Mouse (Mus musculus) Patski (cell line): ENCODE measurements around the gene Dab2. TPM values are rescaled to one million over a fixed set of nuclear protein-coding genes. Genes with fewer than 3 reads are reported as not detected.

Source experiments
- ATAC-seq: fragments of 100-300 bp; one replicate; pipeline ENCODE4 v1.8.0; 2021
- CTCF ChIA-PET: fragments of 350-600 bp; sonication (Branson Sonifier 250); formaldehyde crosslinking; loops from one replicate; lab custom pipeline; 2022; ENCODE audit warnings: inconsistent platforms; lab: Charles Lee
- POLR2A ChIA-PET: fragments of 350-600 bp; sonication (Branson Sonifier 250); formaldehyde crosslinking; loops from one replicate; lab custom pipeline; 2022; ENCODE audit warnings: antibody characterized with exemption, inconsistent platforms; lab: Charles Lee
- DNase-seq: peaks from one replicate; pipeline ENCODE4 v3.0.0-alpha.2; 2011; ENCODE audit warnings: low read depth, low spot score
- H3K27me3 ChIP-seq: fragments of 371-371 bp; one replicate; pipeline ENCODE4 v1.5.1; 2021
- CTCF ChIP-seq: fragments of 100-300 bp; IDR thresholded peaks from one replicate; pipeline ENCODE4 v1.5.1; 2021
- in situ Hi-C: fragments of 300-500 bp; cut with MboI; formaldehyde crosslinking; loops from 3 replicates; pipeline ENCODE4 v1.11.1; 2018; ENCODE audit warnings: low pct_unique_long_range_greater_than_20kb, mixed read lengths
- polyA plus RNA-seq: library from polyadenylated mRNA; unstranded; gene quantifications from one replicate; pipeline ENCODE4 v1.2.3, GENCODE M21; 2021

Dab2 gene
- polyA plus RNA-seq, 1 experiment from 2014 or later: 87.5 TPM

GRCm38 (mm10) chr15:6283249-6283648, 16.3 kb upstream of the Dab2 start:
- ATAC-seq (no peak), DNase-seq (no peak)
- ChIA-PET POLR2A (interaction anchor here (0.8 to 1.0 kb wide), 2 partner anchors 23 to 51 kb away, joined by 3 to 5 read pairs; no protein-coding TSS in a partner anchor), CTCF (interaction anchor here (0.7 to 0.9 kb wide), 2 partner anchors 12 to 33 kb away, joined by 3 to 6 read pairs; no protein-coding TSS in a partner anchor)
- no peaks in the 10 kb centered on the region for H3K27me3 ChIP-seq
- in situ Hi-C loops: no loop called here
- no peak for TF ChIP-seq CTCF

DNA sequence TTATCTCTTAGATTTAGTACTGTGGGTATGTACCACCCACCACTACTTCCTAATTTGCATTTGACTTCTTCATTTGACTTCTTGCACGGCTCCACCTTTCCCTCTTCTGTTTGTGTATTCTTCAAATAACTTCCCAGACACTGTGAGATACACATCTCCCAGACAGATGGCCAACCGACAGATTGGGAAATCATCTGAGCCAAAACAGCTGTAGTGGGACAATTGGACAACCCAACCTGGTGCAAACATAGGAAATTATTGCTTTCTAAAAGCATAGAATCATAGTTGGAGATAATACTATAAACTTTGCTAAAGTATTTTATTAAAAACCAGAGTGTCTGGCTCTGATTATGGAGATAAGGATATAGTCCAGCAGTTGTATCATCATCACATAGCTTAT, 3.5 kb upstream of the Dab2 start:
- in situ Hi-C loops: no loop called here
- TF ChIP-seq CTCF: no peak
- ATAC-seq (no peak), DNase-seq (no peak)
- ChIA-PET POLR2A (no interaction called here), CTCF (interaction anchor here (2.4 kb wide), 1 partner anchor 13 kb away, joined by 6 read pairs; no protein-coding TSS in a partner anchor)
- no peaks in the 10 kb centered on the region for H3K27me3 ChIP-seq

- DNase-seq (no peak), ATAC-seq (no peak)
- TF ChIP-seq CTCF: no peak
- no peaks in the 10 kb centered on the region for H3K27me3 ChIP-seq
- POLR2A ChIA-PET: no interaction called here
- CTCF ChIA-PET: interaction anchor here (2.0 kb wide), 1 partner anchor 24 kb away, joined by 6 read pairs; no protein-coding TSS in a partner anchor
- in situ Hi-C loops: no loop called here
Measured at GRCm38 (mm10) chr15:6298726-6299125, 862 bp upstream of the Dab2 start.

DNA sequence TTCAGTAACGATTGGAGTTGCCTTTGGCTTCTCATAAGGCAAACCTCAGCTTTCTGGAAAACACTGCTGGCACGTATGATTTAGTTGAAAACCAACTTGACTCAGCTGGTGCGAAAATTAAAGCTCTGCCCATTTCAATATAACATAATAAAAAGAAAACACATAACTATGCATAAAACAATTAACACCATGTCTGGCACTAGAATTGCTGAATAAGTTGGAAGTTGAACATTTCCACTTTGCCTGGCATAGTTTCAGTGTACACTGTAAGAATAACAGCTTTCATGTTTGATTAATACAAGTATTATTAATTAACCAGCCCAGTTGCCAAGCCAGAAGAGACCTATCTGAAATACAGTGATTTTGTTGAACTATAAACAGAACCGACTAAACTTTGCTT, 2.6 kb downstream of the Dab2 start:
- DNase-seq (no peak), ATAC-seq (no peak)
- CTCF ChIA-PET: no interaction called here
- POLR2A ChIA-PET: no interaction called here
- no peak for TF ChIP-seq CTCF
- in situ Hi-C loops: no loop called here
- no peaks in the 10 kb centered on the region for H3K27me3 ChIP-seq

DNA sequence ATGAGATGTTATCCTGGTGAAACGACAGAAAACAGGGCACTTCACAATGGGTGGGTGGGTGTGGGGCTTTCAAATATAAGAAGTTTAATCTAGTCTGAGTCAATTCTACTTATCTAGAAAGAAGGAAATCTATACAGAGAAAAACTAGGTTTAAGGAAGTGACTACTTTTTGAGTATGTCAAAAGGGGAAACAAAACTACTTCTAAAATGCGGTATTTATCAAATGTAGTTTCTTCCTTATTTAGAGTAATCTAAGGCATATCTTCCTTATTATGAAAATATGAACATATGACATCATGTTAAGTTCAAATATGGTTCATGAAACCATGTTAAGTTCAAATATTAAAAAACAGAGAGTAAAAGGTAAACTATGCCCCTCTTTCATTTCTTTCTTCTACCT, 4.2 kb downstream of the Dab2 start:
- in situ Hi-C loops: no loop called here
- POLR2A ChIA-PET: no interaction called here
- TF ChIP-seq CTCF: no peak
- CTCF ChIA-PET: no interaction called here
- no peaks in the 10 kb centered on the region for H3K27me3 ChIP-seq
- ATAC-seq (no peak), DNase-seq (no peak)

DNA sequence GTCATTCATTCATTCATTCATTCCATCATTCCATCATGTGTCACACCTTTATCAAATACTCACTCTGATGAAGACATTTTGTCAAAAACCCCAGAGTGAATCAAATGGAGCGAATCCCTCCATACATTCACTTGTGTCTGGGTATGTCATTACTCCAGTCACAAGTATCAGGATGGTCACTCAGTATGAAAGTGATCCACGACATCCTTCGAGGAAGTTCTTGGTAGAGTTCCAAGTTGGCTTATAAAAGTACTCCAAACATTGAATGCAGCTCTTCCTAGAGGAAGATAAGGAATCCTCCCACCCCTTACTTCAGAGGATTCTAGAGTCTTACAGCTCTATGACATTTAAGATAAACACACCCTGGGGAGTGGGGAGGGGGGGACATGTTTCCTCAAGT, 10.0 kb downstream of the Dab2 start:
- POLR2A ChIA-PET: no interaction called here
- DNase-seq (no peak), ATAC-seq (no peak)
- TF ChIP-seq CTCF: no peak
- H3K27me3 ChIP-seq: no peaks in the 10 kb centered on the region
- in situ Hi-C loops: no loop called here
- CTCF ChIA-PET: interaction anchor here (2.2 kb wide), 1 partner anchor 13 kb away, joined by 6 read pairs; no protein-coding TSS in a partner anchor

- no peak for TF ChIP-seq CTCF
- DNase-seq: no peak
Measured at GRCm38 (mm10) chr15:6310417-6310816, 10.8 kb downstream of the Dab2 start.

DNA sequence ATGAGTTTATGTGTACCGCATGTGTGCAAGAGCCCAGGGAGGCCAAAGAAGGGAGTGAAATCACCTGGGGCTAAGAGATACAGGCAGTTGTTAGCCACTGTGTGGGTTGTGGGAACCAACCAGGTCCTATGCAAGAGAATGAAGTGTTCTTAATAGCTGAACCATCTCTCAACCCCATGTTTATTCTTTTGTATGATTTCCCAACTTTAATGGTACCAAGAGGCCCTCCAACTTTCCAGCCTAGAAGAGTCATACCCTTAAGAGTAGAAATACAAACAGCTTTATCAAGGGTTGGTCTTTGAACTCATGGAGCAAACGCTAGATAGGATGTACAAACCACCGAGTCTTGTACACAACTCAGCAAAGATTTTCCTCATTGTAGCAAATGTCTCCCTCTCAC, 12.8 kb downstream of the Dab2 start:
- no peak for ATAC-seq
- no peak for TF ChIP-seq CTCF
- in situ Hi-C loops: no loop called here
- H3K27me3 ChIP-seq: no peaks in the 10 kb centered on the region
- ChIA-PET CTCF (interaction anchor here (1.5 to 1.8 kb wide), 4 partner anchors 7 to 72 kb away, joined by 3 to 6 read pairs (median 4); partner anchors contain the start of gene Dab2), POLR2A (interaction anchor here (1.2 kb wide), 1 partner anchor 13 kb away, joined by 3 read pairs; the partner anchor contains the start of gene Dab2)
- DNase-seq: no peak

More at GRCm38 (mm10) chr15:6310417-6310816, 10.8 kb downstream of the Dab2 start:
- H3K27me3 ChIP-seq: no peaks in the 10 kb centered on the region
- peak; percentile 63 for ATAC-seq
- ChIA-PET POLR2A (interaction anchor here (1.1 kb wide), 1 partner anchor 12 kb away, joined by 3 read pairs; no protein-coding TSS in a partner anchor), CTCF (interaction anchor here (1.1 kb wide), 1 partner anchor 10 kb away, joined by 3 read pairs; no protein-coding TSS in a partner anchor)
- in situ Hi-C loops: no loop called here

GRCm38 (mm10) chr15:6319352-6319751, 19.8 kb downstream of the Dab2 start:
- POLR2A ChIA-PET: no interaction called here
- ATAC-seq: no peak
- no peak for DNase-seq
- H3K27me3 ChIP-seq: no peaks in the 10 kb centered on the region
- no peak for TF ChIP-seq CTCF
- CTCF ChIA-PET: no interaction called here
- in situ Hi-C loops: no loop called here

DNA sequence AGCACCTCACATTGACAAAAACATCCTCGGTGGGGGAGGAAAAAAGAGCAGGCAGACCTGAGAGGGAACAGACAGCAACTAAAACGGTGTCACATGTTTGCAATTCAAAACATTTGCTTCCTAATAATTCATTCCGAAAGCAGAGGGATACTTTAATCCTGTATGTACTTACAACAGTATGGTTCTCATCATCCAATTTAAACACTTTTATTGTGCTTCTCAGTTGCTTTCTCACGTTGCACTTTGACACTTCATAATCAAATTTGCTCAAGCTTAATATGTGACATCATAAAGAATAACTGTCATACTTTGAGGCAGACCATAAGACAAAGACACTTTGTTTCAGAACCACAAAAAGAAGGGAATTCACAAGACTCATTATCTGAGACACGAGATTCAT, 20.9 kb downstream of the Dab2 start:
- DNase-seq (no peak), ATAC-seq (no peak)
- POLR2A ChIA-PET: no interaction called here
- H3K27me3 ChIP-seq: no peaks in the 10 kb centered on the region
- CTCF ChIA-PET: no interaction called here
- TF ChIP-seq CTCF: no peak
- in situ Hi-C loops: no loop called here

GRCm38 (mm10) chr15:6321263-6321662, 21.7 kb downstream of the Dab2 start:
- POLR2A ChIA-PET: no interaction called here
- in situ Hi-C loops: no loop called here
- DNase-seq: no peak
- no peaks in the 10 kb centered on the region for H3K27me3 ChIP-seq
- ATAC-seq: no peak
- CTCF ChIA-PET: no interaction called here
- TF ChIP-seq CTCF: no peak
